ENCODE assay signal across 8 mouse cellular contexts in the genomic region with DNA sequence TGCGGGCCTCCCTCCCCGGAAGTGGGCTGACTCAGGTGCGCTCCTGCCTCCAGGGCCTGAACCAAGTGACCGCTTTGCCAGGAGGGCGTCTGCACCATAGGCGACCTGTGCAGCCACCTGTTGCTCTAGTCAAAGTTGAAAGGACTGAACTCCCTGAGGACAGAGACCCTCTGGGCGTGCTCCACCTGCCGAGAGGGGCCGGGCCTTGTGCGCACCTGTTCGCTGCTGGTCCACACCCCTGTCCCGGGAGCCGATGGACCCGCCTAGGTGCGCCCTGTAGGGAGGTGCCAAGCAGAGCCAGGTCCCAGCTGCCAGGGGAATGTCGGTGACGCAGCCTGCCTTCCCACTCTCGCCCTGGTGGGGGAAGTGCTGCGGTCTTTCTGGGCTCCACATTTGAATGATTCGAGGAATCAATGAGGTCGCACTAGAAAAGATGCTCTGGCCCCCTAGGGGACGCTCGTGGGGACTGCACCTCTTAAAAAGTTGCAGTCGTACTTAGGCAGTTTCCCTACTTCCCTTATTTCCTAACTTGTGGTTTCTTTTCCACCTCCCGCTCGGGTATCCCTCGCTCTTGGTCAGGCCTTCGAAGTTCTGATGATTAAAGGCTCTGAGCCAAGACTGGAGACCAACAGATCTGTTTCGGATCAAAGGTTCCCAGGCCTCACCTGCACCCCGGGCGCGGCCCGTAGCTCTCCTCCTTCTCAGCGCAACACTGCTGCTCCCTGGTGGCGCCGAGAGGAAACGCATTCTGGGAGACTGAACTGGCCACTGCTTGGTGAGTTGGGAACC. TPM values are rescaled to one million over a fixed set of nuclear protein-coding genes. Genes with fewer than 3 reads are reported as not detected.
A peak's percentile ranks its signal among the peaks of the same experiment; 100 is the strongest.
DNase-seq lines count a peak whose midpoint lies in the region; ATAC-seq and TF ChIP-seq lines count a peak whose summit lies in the region.

Gene Fam187b (plus strand): TSS at position 290 of the 789 bp plus-strand sequence.

- peak within 1 kb of the TSS; percentile 67 for H3K9ac ChIP-seq in heart, embryonic 11.5 days (ENCODE audit: low read depth, low read length)
- H3K9ac ChIP-seq in kidney, embryonic 15.5 days = peak within 1 kb of the TSS; percentile 42
- peak within 1 kb of the TSS; percentile 40; the same call in 1 of the 2 replicates for H3K9ac ChIP-seq in liver, embryonic 15.5 days
- H3K9ac ChIP-seq in neural tube, embryonic 11.5 days (ENCODE audit: low read length) = peak within 1 kb of the TSS; percentile 40
- peak within 1 kb of the TSS; percentile 71 for H3K9ac ChIP-seq in stomach, postnatal 0 days (ENCODE audit: low read length)

- H3K27me3 ChIP-seq in heart, embryonic 11.5 days (ENCODE audit: control insufficient read depth, insufficient read depth, low read length) = peaks cover 18% of the 10 kb centered on the region
- H3K27me3 ChIP-seq in kidney, embryonic 15.5 days = peaks cover 21% of the 10 kb centered on the region
- H3K27me3 ChIP-seq in liver, embryonic 15.5 days = peaks cover 27% of the 10 kb centered on the region
- peaks cover 15% of the 10 kb centered on the region for H3K27me3 ChIP-seq in neural tube, embryonic 11.5 days (ENCODE audit: control insufficient read depth, insufficient read depth, low read length)
- H3K27me3 ChIP-seq in stomach, postnatal 0 days (ENCODE audit: control insufficient read depth, insufficient read depth, low read length) = no peaks in the 10 kb centered on the region

- no peaks in the 10 kb centered on the region for H3K9me3 ChIP-seq in heart, embryonic 11.5 days (replicated peaks; ENCODE audit: control insufficient read depth, low read length)
- no peaks in the 10 kb centered on the region for H3K9me3 ChIP-seq in kidney, embryonic 15.5 days (replicated peaks)
- no peaks in the 10 kb centered on the region for H3K9me3 ChIP-seq in liver, embryonic 15.5 days (replicated peaks)
- H3K9me3 ChIP-seq in neural tube, embryonic 11.5 days (ENCODE audit: control insufficient read depth, low read length) = no peaks in the 10 kb centered on the region
- no peaks in the 10 kb centered on the region for H3K9me3 ChIP-seq in stomach, postnatal 0 days (ENCODE audit: control insufficient read depth, low read length)

- no peak for TF ChIP-seq EP300 in stomach, postnatal 0 days (optimal IDR thresholded peaks at IDR 0.05)

- peak; percentile 81 for TF ChIP-seq CTCF in brain, embryonic 14.5 days (IDR thresholded peaks at IDR 0.05; ENCODE audit: borderline replicate concordance, extremely low read depth, insufficient read depth, insufficient read length)
- peak; percentile 81 for TF ChIP-seq CTCF in stomach, postnatal 0 days (IDR thresholded peaks at IDR 0.05; ENCODE audit: low read depth)

- H3K36me3 ChIP-seq in heart, embryonic 11.5 days (ENCODE audit: control insufficient read depth, insufficient read depth, low read length) = no peaks in the 10 kb centered on the region
- H3K36me3 ChIP-seq in kidney, embryonic 15.5 days = peaks cover 5% of the 10 kb centered on the region; the same call in 1 of the 2 replicates
- no peaks in the 10 kb centered on the region for H3K36me3 ChIP-seq in liver, embryonic 15.5 days (replicated peaks)
- H3K36me3 ChIP-seq in neural tube, embryonic 11.5 days (ENCODE audit: control insufficient read depth, insufficient read depth, low read length) = no peaks in the 10 kb centered on the region
- H3K36me3 ChIP-seq in stomach, postnatal 0 days (ENCODE audit: control insufficient read depth, insufficient read depth, low read length) = no peaks in the 10 kb centered on the region

- ATAC-seq in erythroblast, adult 5-6 weeks (replicated peaks; ENCODE audit: low FRiP score, poor library complexity, severe bottlenecking) = peak; percentile 96
- peak; percentile 63; the same call in 1 of the 2 replicates for ATAC-seq in heart, embryonic 11.5 days (replicated peaks; ENCODE audit: insufficient number of reproducible peaks, low FRiP score, low TSS enrichment)
- peak; percentile 94 for ATAC-seq in kidney, embryonic 15.5 days (replicated peaks; ENCODE audit: low FRiP score)
- ATAC-seq in liver, embryonic 15.5 days (ENCODE audit: insufficient read depth) = peak; percentile 81
- peak; percentile 84 for ATAC-seq in neural tube, embryonic 11.5 days (ENCODE audit: insufficient read depth, low FRiP score, low TSS enrichment)
- peak; percentile 96 for ATAC-seq in stomach, postnatal 0 days (ENCODE audit: low FRiP score, low TSS enrichment)

- no peak within 1 kb of the TSS for H3K27ac ChIP-seq in heart, embryonic 11.5 days (ENCODE audit: low read depth, low read length)
- peak within 1 kb of the TSS; percentile 90 for H3K27ac ChIP-seq in kidney, embryonic 15.5 days
- H3K27ac ChIP-seq in liver, embryonic 15.5 days (replicated peaks) = peak within 1 kb of the TSS; percentile 78
- H3K27ac ChIP-seq in neural tube, embryonic 11.5 days (ENCODE audit: low read depth, low read length) = no peak within 1 kb of the TSS
- peak within 1 kb of the TSS; percentile 92 for H3K27ac ChIP-seq in stomach, postnatal 0 days (replicated peaks)

- peak; percentile 94 for DNase-seq in CD4-positive, CD25-positive, alpha-beta regulatory T cell, adult 2 months (ENCODE audit: low read depth, low spot score)
- DNase-seq in brain, embryonic 14.5 days (ENCODE audit: low read depth) = peak; percentile 89
- DNase-seq in neural tube, embryonic 11.5 days (ENCODE audit: low spot score) = peak; percentile 90
- peak; percentile 96 for DNase-seq in stomach, postnatal 0 days (ENCODE audit: low spot score)

- H3K4me3 ChIP-seq in heart, embryonic 11.5 days (ENCODE audit: low read depth, low read length) = peak within 1 kb of the TSS; percentile 50
- H3K4me3 ChIP-seq in kidney, embryonic 15.5 days (replicated peaks) = peak within 1 kb of the TSS; percentile 56
- H3K4me3 ChIP-seq in liver, embryonic 15.5 days (replicated peaks) = peak within 1 kb of the TSS; percentile 54
- peak within 1 kb of the TSS; percentile 26 for H3K4me3 ChIP-seq in neural tube, embryonic 11.5 days (ENCODE audit: low read depth, low read length)
- H3K4me3 ChIP-seq in stomach, postnatal 0 days (ENCODE audit: low read depth, low read length) = peak within 1 kb of the TSS; percentile 51

- under 1% methylated on average over 37 of the region's 37 CpGs for WGBS in heart, embryonic 11.5 days (ENCODE audit: insufficient replicate concordance)
- under 1% methylated on average over 37 of the region's 37 CpGs for WGBS in kidney, embryonic 15.5 days
- under 1% methylated on average over 37 of the region's 37 CpGs for WGBS in liver, embryonic 15.5 days (ENCODE audit: insufficient replicate concordance)
- WGBS in neural tube, embryonic 11.5 days = 1% methylated on average over 37 of the region's 37 CpGs
- WGBS in stomach, postnatal 0 days = under 1% methylated on average over 37 of the region's 37 CpGs

- peak within 1 kb of the TSS; percentile 70 for H3K4me2 ChIP-seq in heart, embryonic 11.5 days
- peak within 1 kb of the TSS; percentile 65 for H3K4me2 ChIP-seq in kidney, embryonic 15.5 days
- peak within 1 kb of the TSS; percentile 63 for H3K4me2 ChIP-seq in liver, embryonic 15.5 days
- H3K4me2 ChIP-seq in neural tube, embryonic 11.5 days (ENCODE audit: low read depth) = peak within 1 kb of the TSS; percentile 56
- peak within 1 kb of the TSS; percentile 50 for H3K4me2 ChIP-seq in stomach, postnatal 0 days (replicated peaks; ENCODE audit: low read depth)

- peaks cover 5% of the 10 kb centered on the region; the same call in 1 of the 2 replicates for H3K4me1 ChIP-seq in heart, embryonic 11.5 days (ENCODE audit: control insufficient read depth, insufficient read depth, low read length)
- H3K4me1 ChIP-seq in kidney, embryonic 15.5 days = peaks cover 22% of the 10 kb centered on the region; the same call in 1 of the 2 replicates
- 0 out of 2 replicates have a peak, but pooled peaks cover 14% of the 10 kb centered on the region for H3K4me1 ChIP-seq in liver, embryonic 15.5 days (replicated peaks)
- H3K4me1 ChIP-seq in neural tube, embryonic 11.5 days (ENCODE audit: control insufficient read depth, insufficient read depth, low read length) = peaks cover 5% of the 10 kb centered on the region; the same call in 1 of the 2 replicates
- no peaks in the 10 kb centered on the region for H3K4me1 ChIP-seq in stomach, postnatal 0 days (replicated peaks; ENCODE audit: control insufficient read depth, insufficient read depth)

- no peak for TF ChIP-seq POLR2A in brain, embryonic 14.5 days (IDR thresholded peaks at IDR 0.05; ENCODE audit: borderline replicate concordance, extremely low read depth, insufficient read depth, insufficient read length, poor library complexity, severe bottlenecking)

RNA-seq across cellular contexts. Expression of gene Fam187b, which starts in this region (rescaled TPM):
- polyA plus RNA-seq in brain, embryonic 14.5 days (2012; rRNA removed) = 0.37 and 0.42 TPM in 2 replicates
- total RNA-seq in erythroblast, adult 5-6 weeks (2015; ENCODE audit: low replicate concordance) = not detected in 2 replicates
- total RNA-seq in erythroblast, adult 5-6 weeks (2017; ENCODE audit: low replicate concordance) = not detected in 2 replicates
- 0.72 and 0.89 TPM in 2 replicates for polyA plus RNA-seq in heart, embryonic 11.5 days (2014; fragmentation: Nextera tagmentation; extraction: Ambion mirVana)
- polyA plus RNA-seq in kidney, embryonic 15.5 days (2015; fragmentation: Nextera tagmentation; extraction: Ambion mirVana) = 5.8 and 6.8 TPM in 2 replicates
- polyA plus RNA-seq in liver, embryonic 15.5 days (2015; fragmentation: Nextera tagmentation; extraction: Ambion mirVana) = 2.4 and 3.4 TPM in 2 replicates
- polyA plus RNA-seq in neural tube, embryonic 11.5 days (2014; fragmentation: Nextera tagmentation; extraction: Ambion mirVana) = 0.32 and 0.93 TPM in 2 replicates
- polyA plus RNA-seq in stomach, postnatal 0 days (2015; fragmentation: Nextera tagmentation; extraction: Ambion mirVana) = 5.3 and 5.7 TPM in 2 replicates

Comparison
In these comparisons a context has a peak if more than half of its experiments do, and no peak if none do; other contexts are left out.
1. Peak in DNase-seq in brain, embryonic 14.5 days; RNA of the gene not detected or under 1 TPM.
2. Peak in ATAC-seq in erythroblast, adult 5-6 weeks; RNA of the gene not detected or under 1 TPM.
3. Peak in ATAC-seq, H3K4me3 ChIP-seq, H3K9ac ChIP-seq and H3K4me2 ChIP-seq in heart, embryonic 11.5 days; RNA of the gene not detected or under 1 TPM.
4. Peak in DNase-seq, ATAC-seq, H3K4me3 ChIP-seq, H3K9ac ChIP-seq and H3K4me2 ChIP-seq in neural tube, embryonic 11.5 days; RNA of the gene not detected or under 1 TPM.
5. H3K27ac ChIP-seq: peak in kidney, embryonic 15.5 days (single experiment), liver, embryonic 15.5 days (single experiment) and stomach, postnatal 0 days (single experiment); none in heart, embryonic 11.5 days (single experiment) and neural tube, embryonic 11.5 days (single experiment).
6. Peak in every context shown above with its lines, with median percentiles within 50 percentile points of each other: DNase-seq, ATAC-seq, H3K4me2 ChIP-seq, H3K4me3 ChIP-seq and H3K9ac ChIP-seq.